Mouse (Mus musculus): ENCODE data around the gene Nrf1. TPM values are rescaled to one million over a fixed set of nuclear protein-coding genes. Genes with fewer than 3 reads are reported as not detected.

Nrf1 gene
- polyA plus RNA-seq, 1 experiment from 2014 or later: 35.0 TPM

GRCm38 (mm10) chr6:30162091-30162490, 114.3 kb downstream of the Nrf1 start:
- H3K27me3 ChIP-seq (ENCODE audit: control insufficient read depth, insufficient read depth, low read length): no peaks in the 10 kb centered on the region
- H3K4me1 ChIP-seq (ENCODE audit: control insufficient read depth, insufficient read depth, low read length): peaks cover 10% of the 10 kb centered on the region
- no peak overlapping the region for H3K27ac ChIP-seq (ENCODE audit: low read length)
- H3K4me3 ChIP-seq (ENCODE audit: low read length): no peak overlapping the region
- no peaks in the 10 kb centered on the region for H3K36me3 ChIP-seq (ENCODE audit: control insufficient read depth, insufficient read depth)
- peak; percentile 47; the same call in 1 of the 2 replicates for ATAC-seq (replicated peaks; ENCODE audit: extremely low read depth, insufficient read depth, low FRiP score)
- H3K4me2 ChIP-seq (ENCODE audit: low read depth, low read length): peak overlapping the region; percentile 20; the same call in 1 of the 2 replicates
- WGBS: 27% methylated on average over 7 of the region's 7 CpGs
- H3K9me3 ChIP-seq (replicated peaks; ENCODE audit: control insufficient read depth, low read length): no peaks in the 10 kb centered on the region
- H3K9ac ChIP-seq (ENCODE audit: low read length): 0 out of 2 replicates have a peak overlapping the region, but pooled peaks have one; percentile 32

GRCm38 (mm10) chr6:30166349-30166748, 118.6 kb downstream of the Nrf1 start:
- H3K9ac ChIP-seq (ENCODE audit: low read length): no peak overlapping the region
- ATAC-seq (replicated peaks; ENCODE audit: extremely low read depth, insufficient read depth, low FRiP score): no peak
- WGBS: 53% methylated on average over 3 of the region's 3 CpGs
- H3K9me3 ChIP-seq (replicated peaks; ENCODE audit: control insufficient read depth, low read length): no peaks in the 10 kb centered on the region
- H3K4me2 ChIP-seq (ENCODE audit: low read depth, low read length): no peak overlapping the region
- H3K27me3 ChIP-seq (ENCODE audit: control insufficient read depth, insufficient read depth, low read length): peaks cover 23% of the 10 kb centered on the region
- H3K27ac ChIP-seq (ENCODE audit: low read length): no peak overlapping the region
- H3K36me3 ChIP-seq (ENCODE audit: control insufficient read depth, insufficient read depth): no peaks in the 10 kb centered on the region
- H3K4me1 ChIP-seq (ENCODE audit: control insufficient read depth, insufficient read depth, low read length): peaks cover 10% of the 10 kb centered on the region
- H3K4me3 ChIP-seq (ENCODE audit: low read length): no peak overlapping the region

- 43% methylated on average over 11 of the region's 11 CpGs for WGBS
- no peak overlapping the region for H3K27ac ChIP-seq (ENCODE audit: low read length)
- no peak overlapping the region for H3K4me3 ChIP-seq (ENCODE audit: low read length)
- H3K9ac ChIP-seq (ENCODE audit: low read length): no peak overlapping the region
- H3K4me2 ChIP-seq (ENCODE audit: low read depth, low read length): no peak overlapping the region
- no peaks in the 10 kb centered on the region for H3K9me3 ChIP-seq (replicated peaks; ENCODE audit: control insufficient read depth, low read length)
- H3K4me1 ChIP-seq (ENCODE audit: control insufficient read depth, insufficient read depth, low read length): peaks cover 5% of the 10 kb centered on the region
- ATAC-seq (replicated peaks; ENCODE audit: extremely low read depth, insufficient read depth, low FRiP score): no peak
- peaks cover 32% of the 10 kb centered on the region for H3K27me3 ChIP-seq (ENCODE audit: control insufficient read depth, insufficient read depth, low read length)
- no peaks in the 10 kb centered on the region for H3K36me3 ChIP-seq (ENCODE audit: control insufficient read depth, insufficient read depth)
Observed at GRCm38 (mm10) chr6:30167192-30167591, 119.4 kb downstream of the Nrf1 start.

GRCm38 (mm10) chr6:30168275-30168674, 120.5 kb downstream of the Nrf1 start:
- H3K9me3 ChIP-seq (replicated peaks; ENCODE audit: control insufficient read depth, low read length): no peaks in the 10 kb centered on the region
- no peak overlapping the region for H3K9ac ChIP-seq (ENCODE audit: low read length)
- H3K27me3 ChIP-seq (ENCODE audit: control insufficient read depth, insufficient read depth, low read length): peaks cover 43% of the 10 kb centered on the region
- peaks cover 6% of the 10 kb centered on the region; the same call in 1 of the 2 replicates for H3K4me1 ChIP-seq (ENCODE audit: control insufficient read depth, insufficient read depth, low read length)
- H3K4me2 ChIP-seq (ENCODE audit: low read depth, low read length): no peak overlapping the region
- ATAC-seq (replicated peaks; ENCODE audit: extremely low read depth, insufficient read depth, low FRiP score): no peak
- whole genome bisulfite sequencing: 91% methylated on average over 3 of the region's 3 CpGs
- no peak overlapping the region for H3K27ac ChIP-seq (ENCODE audit: low read length)
- no peak overlapping the region for H3K4me3 ChIP-seq (ENCODE audit: low read length)
- no peaks in the 10 kb centered on the region for H3K36me3 ChIP-seq (ENCODE audit: control insufficient read depth, insufficient read depth)

GRCm38 (mm10) chr6:30169148-30169547, 121.4 kb downstream of the Nrf1 start:
- WGBS: 78% methylated on average over 12 of the region's 12 CpGs
- Histone ChIP-seq H3K27ac (ENCODE audit: low read length) (no peak overlapping the region), H3K9ac (ENCODE audit: low read length) (no peak overlapping the region), H3K36me3 (ENCODE audit: control insufficient read depth, insufficient read depth) (no peaks in the 10 kb centered on the region), H3K9me3 (replicated peaks; ENCODE audit: control insufficient read depth, low read length) (no peaks in the 10 kb centered on the region), H3K4me1 (ENCODE audit: control insufficient read depth, insufficient read depth, low read length) (peaks cover 14% of the 10 kb centered on the region), H3K4me2 (ENCODE audit: low read depth, low read length) (no peak overlapping the region), H3K4me3 (ENCODE audit: low read length) (no peak overlapping the region), H3K27me3 (ENCODE audit: control insufficient read depth, insufficient read depth, low read length) (peaks cover 51% of the 10 kb centered on the region)
- no peak for ATAC-seq (replicated peaks; ENCODE audit: extremely low read depth, insufficient read depth, low FRiP score)

- Histone ChIP-seq H3K4me3 (ENCODE audit: low read length) (no peak overlapping the region), H3K27ac (ENCODE audit: low read length) (no peak overlapping the region), H3K9me3 (replicated peaks; ENCODE audit: control insufficient read depth, low read length) (no peaks in the 10 kb centered on the region), H3K36me3 (ENCODE audit: control insufficient read depth, insufficient read depth) (no peaks in the 10 kb centered on the region), H3K9ac (ENCODE audit: low read length) (no peak overlapping the region), H3K27me3 (ENCODE audit: control insufficient read depth, insufficient read depth, low read length) (peaks cover 72% of the 10 kb centered on the region), H3K4me2 (ENCODE audit: low read depth, low read length) (no peak overlapping the region), H3K4me1 (ENCODE audit: control insufficient read depth, insufficient read depth, low read length) (peaks cover 30% of the 10 kb centered on the region)
- no peak for ATAC-seq (replicated peaks; ENCODE audit: extremely low read depth, insufficient read depth, low FRiP score)
- WGBS: 32% methylated on average over 8 of the region's 8 CpGs
Observed at GRCm38 (mm10) chr6:30171226-30171625, 123.4 kb downstream of the Nrf1 start.

GRCm38 (mm10) chr6:30171967-30172366, 124.2 kb downstream of the Nrf1 start:
- H3K9ac ChIP-seq (ENCODE audit: low read length): no peak overlapping the region
- peaks cover 79% of the 10 kb centered on the region for H3K27me3 ChIP-seq (ENCODE audit: control insufficient read depth, insufficient read depth, low read length)
- ATAC-seq (replicated peaks; ENCODE audit: extremely low read depth, insufficient read depth, low FRiP score): no peak
- 24% methylated on average over 10 of the region's 10 CpGs for WGBS
- peaks cover 34% of the 10 kb centered on the region for H3K4me1 ChIP-seq (ENCODE audit: control insufficient read depth, insufficient read depth, low read length)
- H3K4me3 ChIP-seq (ENCODE audit: low read length): no peak overlapping the region
- no peak overlapping the region for H3K4me2 ChIP-seq (ENCODE audit: low read depth, low read length)
- H3K9me3 ChIP-seq (replicated peaks; ENCODE audit: control insufficient read depth, low read length): no peaks in the 10 kb centered on the region
- no peak overlapping the region for H3K27ac ChIP-seq (ENCODE audit: low read length)
- H3K36me3 ChIP-seq (ENCODE audit: control insufficient read depth, insufficient read depth): no peaks in the 10 kb centered on the region

GRCm38 (mm10) chr6:30172441-30172819, 124.6 kb downstream of the Nrf1 start:
- 15% methylated on average over 8 of the region's 8 CpGs for WGBS
- Histone ChIP-seq H3K4me3 (ENCODE audit: low read length) (no peak overlapping the region), H3K4me2 (ENCODE audit: low read depth, low read length) (peak overlapping the region; percentile 58; the same call in 1 of the 2 replicates), H3K27me3 (ENCODE audit: control insufficient read depth, insufficient read depth, low read length) (peaks cover 84% of the 10 kb centered on the region), H3K27ac (ENCODE audit: low read length) (no peak overlapping the region), H3K36me3 (ENCODE audit: control insufficient read depth, insufficient read depth) (no peaks in the 10 kb centered on the region), H3K4me1 (ENCODE audit: control insufficient read depth, insufficient read depth, low read length) (peaks cover 34% of the 10 kb centered on the region), H3K9ac (ENCODE audit: low read length) (no peak overlapping the region), H3K9me3 (replicated peaks; ENCODE audit: control insufficient read depth, low read length) (no peaks in the 10 kb centered on the region)
- ATAC-seq (replicated peaks; ENCODE audit: extremely low read depth, insufficient read depth, low FRiP score): no peak

- H3K9me3 ChIP-seq (replicated peaks; ENCODE audit: control insufficient read depth, low read length): no peaks in the 10 kb centered on the region
- H3K9ac ChIP-seq (ENCODE audit: low read length): no peak overlapping the region
- WGBS: 3% methylated on average over 44 of the region's 44 CpGs
- H3K27me3 ChIP-seq (ENCODE audit: control insufficient read depth, insufficient read depth, low read length): peaks cover 87% of the 10 kb centered on the region
- ATAC-seq (replicated peaks; ENCODE audit: extremely low read depth, insufficient read depth, low FRiP score): no peak
- H3K4me1 ChIP-seq (ENCODE audit: control insufficient read depth, insufficient read depth, low read length): peaks cover 34% of the 10 kb centered on the region
- H3K36me3 ChIP-seq (ENCODE audit: control insufficient read depth, insufficient read depth): no peaks in the 10 kb centered on the region
- peak overlapping the region; percentile 49 for H3K4me3 ChIP-seq (ENCODE audit: low read length)
- H3K4me2 ChIP-seq (ENCODE audit: low read depth, low read length): peak overlapping the region; percentile 58
- no peak overlapping the region for H3K27ac ChIP-seq (ENCODE audit: low read length)
Observed at GRCm38 (mm10) chr6:30172820-30173550, 125.2 kb downstream of the Nrf1 start.
